Mouse (Mus musculus) cerebellum, adult 18-20 months (tissue): ENCODE measurements around the gene Tmem50a.

Source experiments
- DNase-seq, 2 experiments: peaks; one replicate each; pipeline ENCODE4 v3.0.0; 2021

Gene Tmem50a

GRCm38 (mm10) chr4:134871477-134871876, 43.3 kb downstream of the Tmem50a start:
- no peak for DNase-seq

- DNase-seq = no peak
Observed at GRCm38 (mm10) chr4:134869815-134870375, 44.9 kb downstream of the Tmem50a start.

- no peak for DNase-seq
Observed at GRCm38 (mm10) chr4:134869068-134869730, 45.6 kb downstream of the Tmem50a start.

GRCm38 (mm10) chr4:134868490-134868889, 46.3 kb downstream of the Tmem50a start:
- no peak for DNase-seq

GRCm38 (mm10) chr4:134868065-134868464, 46.8 kb downstream of the Tmem50a start:
- no peak for DNase-seq

GRCm38 (mm10) chr4:134867661-134868060, 47.2 kb downstream of the Tmem50a start:
- DNase-seq = no peak

DNA sequence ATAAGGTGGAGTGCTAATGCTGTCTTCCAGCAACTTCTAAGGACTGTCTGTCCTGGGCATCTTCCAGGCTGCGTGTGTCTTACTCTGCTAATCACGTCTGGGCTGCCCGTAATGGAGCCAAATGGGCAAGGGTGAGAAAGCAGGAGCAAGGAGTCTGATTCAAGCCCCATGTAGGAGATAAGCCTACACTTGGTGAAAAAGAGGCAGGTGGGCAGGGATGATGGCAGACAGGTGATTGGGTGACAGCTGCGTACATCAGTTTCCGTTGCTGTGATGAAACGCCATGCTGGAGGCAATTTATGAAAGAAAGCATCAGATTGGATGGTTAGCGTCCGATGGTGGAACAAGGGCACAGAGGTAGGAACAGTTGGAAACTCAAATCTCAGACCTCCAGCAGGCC, 47.6 kb downstream of the Tmem50a start:
- no peak for DNase-seq

DNA sequence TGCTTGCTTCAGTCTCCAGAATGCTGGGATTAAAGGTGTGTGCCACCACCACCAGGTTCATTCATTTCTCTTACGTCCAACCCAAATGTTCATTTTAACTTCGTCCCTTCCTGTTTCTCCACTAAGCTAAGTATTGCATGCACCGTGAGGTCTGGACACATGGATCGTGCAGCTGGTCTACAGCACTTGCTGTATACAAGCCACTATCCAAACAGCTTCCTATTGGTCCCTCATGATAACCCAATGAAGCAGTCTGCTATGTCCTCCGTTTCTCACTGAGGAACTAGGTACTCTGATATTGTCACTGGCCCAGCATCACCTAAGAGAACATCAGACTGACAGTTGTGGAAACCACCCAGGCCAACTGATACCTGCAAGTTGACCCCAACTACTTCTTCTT, 49.0 kb downstream of the Tmem50a start:
- no peak for DNase-seq

GRCm38 (mm10) chr4:134865340-134865739, 49.5 kb downstream of the Tmem50a start:
- DNase-seq = no peak

DNA sequence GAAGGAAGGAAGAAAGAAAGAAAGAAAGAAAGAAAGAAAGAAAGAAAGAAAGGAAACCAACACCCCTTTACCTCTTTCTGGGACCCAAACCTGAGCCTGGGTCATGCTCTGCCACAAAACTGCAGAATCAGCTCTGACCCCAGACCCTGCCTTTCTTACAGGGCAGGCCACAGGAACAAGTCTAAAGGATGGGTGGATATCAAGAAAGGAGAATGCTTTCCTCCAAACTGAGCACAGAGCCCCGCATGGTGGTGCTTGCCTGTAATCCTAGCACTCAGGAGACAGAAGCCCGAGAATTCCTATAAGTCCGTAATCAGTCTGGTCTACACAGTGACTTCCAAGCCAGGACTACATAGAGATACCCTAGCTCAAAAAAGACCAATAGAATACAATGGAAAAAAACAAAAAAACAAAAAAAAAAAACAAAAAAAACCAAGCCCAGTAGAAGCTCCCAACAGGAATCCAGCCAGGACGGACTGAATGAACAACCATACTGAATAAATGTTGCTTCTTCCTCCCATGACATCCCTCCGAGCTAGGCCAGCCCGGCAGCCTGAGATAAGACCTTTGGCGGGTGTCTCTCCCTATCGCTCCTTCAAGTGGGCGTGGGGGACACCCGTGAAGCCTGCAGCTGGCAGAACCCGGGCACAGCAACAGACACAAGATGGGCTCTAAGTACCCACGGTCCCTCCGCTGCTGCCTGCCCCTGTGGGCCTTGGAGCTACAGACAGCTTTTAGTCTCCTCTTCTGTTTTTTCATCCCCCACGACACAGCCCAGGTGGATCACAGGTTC, 50.7 kb downstream of the Tmem50a start, which contains the start of gene Rhd:
TSS of gene Rhd (plus strand) at position 600 of the 793 bp plus-strand sequence.
- DNase-seq = no peak

DNA sequence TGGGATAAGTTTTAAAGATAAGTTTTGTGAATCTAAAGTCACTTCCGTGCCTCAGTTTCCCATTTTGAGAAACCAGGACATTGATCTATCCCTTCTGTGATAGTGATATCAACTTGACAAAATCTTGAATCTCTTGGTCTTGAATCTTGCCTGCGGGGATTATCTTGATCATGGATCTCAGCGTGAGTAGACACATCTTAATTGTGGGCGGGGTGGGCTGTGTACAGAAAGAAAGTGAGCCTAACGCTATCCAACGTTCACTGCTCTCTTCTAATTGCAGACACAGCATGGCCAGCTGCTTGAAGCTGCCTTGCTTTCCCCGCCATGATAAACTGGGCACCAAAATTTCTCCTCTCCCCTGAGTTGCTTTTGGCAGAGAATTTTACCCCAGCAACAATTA, 51.8 kb downstream of the Tmem50a start:
- no peak for DNase-seq

DNA sequence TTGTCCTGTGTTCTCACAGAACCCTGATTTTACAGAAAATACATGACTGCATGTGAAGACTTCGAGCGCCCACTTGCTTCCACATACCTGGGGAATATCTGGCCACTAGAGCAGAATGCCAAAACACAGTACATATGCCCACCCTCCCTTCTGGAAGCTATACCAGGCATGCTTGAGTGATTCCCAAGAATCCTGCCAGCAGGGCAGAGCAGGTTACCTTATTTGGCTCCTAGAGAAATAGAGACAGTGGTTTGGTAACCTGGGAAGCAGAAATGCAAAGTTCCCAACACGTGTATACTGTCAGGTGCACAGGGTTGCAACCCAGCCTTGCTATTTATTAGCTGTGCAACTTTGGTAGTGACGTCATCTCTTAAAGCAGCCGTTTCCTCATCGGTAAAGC, 52.9 kb downstream of the Tmem50a start:
- DNase-seq = no peak

DNA sequence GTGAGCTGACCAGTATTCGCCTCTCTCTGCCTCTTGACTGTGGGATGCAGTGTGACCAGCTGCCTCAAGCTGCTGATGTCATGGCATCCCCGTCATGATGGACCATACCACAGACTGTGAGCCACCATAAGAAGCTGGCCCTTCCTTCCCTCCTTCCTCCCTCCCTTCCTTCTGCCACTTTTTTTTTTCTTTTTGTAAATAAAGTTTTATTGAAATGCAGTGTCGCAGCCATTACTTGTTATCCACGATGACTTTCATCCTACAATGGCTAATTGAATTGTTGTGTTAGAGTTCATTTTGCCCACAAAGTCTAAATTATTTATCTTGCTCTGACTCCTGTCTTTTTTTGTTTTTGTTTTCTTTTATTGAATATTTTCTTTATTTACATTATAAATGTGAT, 56.3 kb downstream of the Tmem50a start:
- DNase-seq = no peak

- no peak for DNase-seq
Observed at GRCm38 (mm10) chr4:134856501-134856900, 58.3 kb downstream of the Tmem50a start.

DNA sequence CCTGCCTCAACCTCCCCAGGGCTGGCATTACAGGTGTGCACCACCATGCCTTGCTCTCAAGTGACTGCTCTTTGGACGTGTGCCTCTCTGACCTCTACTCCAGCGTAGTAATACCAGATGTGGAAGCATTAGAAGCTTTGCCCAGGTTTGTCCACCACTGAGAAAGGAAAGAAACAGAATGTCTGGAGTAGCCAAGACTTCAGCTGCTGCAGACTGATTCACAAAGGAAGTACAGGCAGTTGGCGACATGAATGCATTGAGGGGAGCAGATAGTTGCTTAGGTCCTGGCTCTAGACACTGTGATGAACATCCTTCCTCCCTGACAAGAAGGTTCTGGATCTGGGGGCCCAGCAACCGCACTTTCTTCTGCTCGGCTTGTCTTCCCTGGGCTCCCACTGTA, 58.8 kb downstream of the Tmem50a start:
- no peak for DNase-seq

GRCm38 (mm10) chr4:134855371-134855770, 59.5 kb downstream of the Tmem50a start:
- DNase-seq = no peak

- peak; percentile 92 to 97 for DNase-seq
Observed at GRCm38 (mm10) chr4:134853637-134854485, 61.0 kb downstream of the Tmem50a start.

GRCm38 (mm10) chr4:134853259-134853636, 61.6 kb downstream of the Tmem50a start, which contains the start of gene Maco1:
TSS of gene Maco1 (minus strand) at chr4:134853345.
- DNase-seq = peak; percentile 99 to 100

- DNase-seq = peak in 1 of 2 experiments; percentile 30
Observed at GRCm38 (mm10) chr4:134852438-134853255, 62.2 kb downstream of the Tmem50a start.

DNA sequence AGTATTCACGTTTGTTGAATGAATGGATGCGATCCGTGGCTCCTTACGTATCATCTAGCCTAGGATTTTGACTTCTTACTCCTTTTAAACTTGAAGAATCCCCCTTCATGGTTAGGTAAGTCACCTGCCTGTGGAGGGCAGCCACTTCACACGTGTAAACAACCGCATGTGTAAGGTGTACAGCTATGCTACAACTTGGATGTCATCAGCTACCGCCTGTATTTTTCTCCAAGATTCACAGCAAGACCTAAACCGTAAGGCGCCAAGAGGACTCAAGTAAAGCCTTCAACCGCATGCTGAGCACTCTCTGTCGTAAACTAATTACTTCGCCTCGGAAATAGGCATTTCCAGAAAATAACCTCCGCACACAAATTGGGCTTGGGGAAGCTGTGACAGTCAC, 62.9 kb downstream of the Tmem50a start:
- peak; percentile 21 to 22 for DNase-seq

- DNase-seq = no peak
Observed at GRCm38 (mm10) chr4:134851236-134851635, 63.6 kb downstream of the Tmem50a start.

- DNase-seq = no peak
Observed at GRCm38 (mm10) chr4:134850551-134850950, 64.3 kb downstream of the Tmem50a start.
